Mouse (Mus musculus): ENCODE data around the gene Zc3h14.

GRCm38 (mm10) chr12:98777509-98777908 lies 30.7 kb downstream of the Zc3h14 start:
- TF ChIP-seq CHD2 (IDR thresholded peaks at IDR 0.05; ENCODE audit: low read depth, low read length): no peak
- TF ChIP-seq MAFK (IDR thresholded peaks at IDR 0.05; ENCODE audit: insufficient read depth, low read depth, low read length): no peak
- TF ChIP-seq HCFC1 (IDR thresholded peaks at IDR 0.05; ENCODE audit: borderline replicate concordance, insufficient read depth, low read length): no peak

Data from ES-E14 (cell line).